Mouse (Mus musculus): ENCODE measurements around the gene Gm11562. TPM values are rescaled to one million over a fixed set of nuclear protein-coding genes. Genes with fewer than 3 reads are reported as not detected.
"Not testable (repeated sequence)": the region's sequence is repeated elsewhere in the genome, so short reads cannot be mapped to it uniquely, and the experiment has no call there.

Gm11562 gene
- polyA plus RNA-seq, 1 experiment from 2014 or later: not detected

- no peak overlapping the region for H3K4me3 ChIP-seq
- H3K9ac ChIP-seq: no peak overlapping the region
- 81% methylated on average over 2 of the region's 2 CpGs for WGBS
- H3K9me3 ChIP-seq: no peaks in the 10 kb centered on the region
- H3K4me1 ChIP-seq: no peaks in the 10 kb centered on the region
- H3K27me3 ChIP-seq (replicated peaks): no peaks in the 10 kb centered on the region
- no peaks in the 10 kb centered on the region for H3K36me3 ChIP-seq
- no peak overlapping the region for H3K4me2 ChIP-seq (replicated peaks)
- ATAC-seq (ENCODE audit: low FRiP score, low read depth): no peak
- no peak overlapping the region for H3K27ac ChIP-seq
Observed at GRCm38 (mm10) chr11:99633293-99633692, 13.1 kb upstream of the Gm11562 start.

GRCm38 (mm10) chr11:99630890-99631289 lies 10.7 kb upstream of the Gm11562 start:
- Histone ChIP-seq H3K27ac (no peak overlapping the region), H3K9ac (no peak overlapping the region), H3K4me1 (no peaks in the 10 kb centered on the region), H3K36me3 (no peaks in the 10 kb centered on the region), H3K9me3 (no peaks in the 10 kb centered on the region), H3K4me3 (no peak overlapping the region), H3K27me3 (replicated peaks) (no peaks in the 10 kb centered on the region), H3K4me2 (replicated peaks) (no peak overlapping the region)
- ATAC-seq (ENCODE audit: low FRiP score, low read depth): no peak
- 86% methylated on average over 3 of the region's 3 CpGs for WGBS

GRCm38 (mm10) chr11:99628138-99628537 lies 7.9 kb upstream of the Gm11562 start, which contains the start of gene Krtap4-1:
Gene Krtap4-1 (minus strand): TSS chr11:99628238.
- H3K4me3 ChIP-seq: no peak within 1 kb of the TSS
- no peak for ATAC-seq (ENCODE audit: low FRiP score, low read depth)
- H3K27ac ChIP-seq: no peak within 1 kb of the TSS

GRCm38 (mm10) chr11:99614796-99615363 lies 5.4 kb downstream of the Gm11562 start, which contains the start of gene Krtap2-4:
Gene Krtap2-4 (minus strand): TSS chr11:99614846.
- Histone ChIP-seq H3K27ac (no peak within 1 kb of the TSS), H3K4me2 (replicated peaks) (no peak within 1 kb of the TSS), H3K4me3 (no peak within 1 kb of the TSS), H3K9me3 (no peaks in the 10 kb centered on the region), H3K9ac (no peak within 1 kb of the TSS), H3K27me3 (replicated peaks) (no peaks in the 10 kb centered on the region), H3K4me1 (no peaks in the 10 kb centered on the region), H3K36me3 (no peaks in the 10 kb centered on the region)
- WGBS: 85% methylated on average over 3 of the region's 3 CpGs
- ATAC-seq (ENCODE audit: low FRiP score, low read depth): no peak

More at GRCm38 (mm10) chr11:99628138-99628537, 7.9 kb upstream of the Gm11562 start, which contains the start of gene Krtap4-1:
- Histone ChIP-seq H3K9me3 (no peaks in the 10 kb centered on the region), H3K27me3 (replicated peaks) (no peaks in the 10 kb centered on the region), H3K9ac (no peak within 1 kb of the TSS), H3K4me1 (no peaks in the 10 kb centered on the region), H3K4me2 (replicated peaks) (no peak within 1 kb of the TSS), H3K36me3 (no peaks in the 10 kb centered on the region)
- 88% methylated on average over 4 of the region's 4 CpGs for WGBS

- not testable (repeated sequence) for H3K9ac ChIP-seq; H3K4me2 ChIP-seq (replicated peaks); H3K4me1 ChIP-seq; ATAC-seq (ENCODE audit: low FRiP score, low read depth); H3K27ac ChIP-seq; H3K4me3 ChIP-seq; H3K36me3 ChIP-seq; H3K9me3 ChIP-seq; H3K27me3 ChIP-seq (replicated peaks)
- 73% methylated on average over 1 of the region's 2 CpGs for WGBS
Observed at GRCm38 (mm10) chr11:99610089-99610488, 10.1 kb downstream of the Gm11562 start, which contains the start of gene Gm11937. Gene Gm11937 (minus strand): TSS chr11:99610189.

GRCm38 (mm10) chr11:99609126-99609525 lies 11.1 kb downstream of the Gm11562 start:
- no peak for ATAC-seq (ENCODE audit: low FRiP score, low read depth)
- Histone ChIP-seq H3K9ac (no peak overlapping the region), H3K4me2 (replicated peaks) (no peak overlapping the region), H3K4me3 (no peak overlapping the region), H3K36me3 (no peaks in the 10 kb centered on the region), H3K4me1 (no peaks in the 10 kb centered on the region), H3K9me3 (no peaks in the 10 kb centered on the region), H3K27me3 (replicated peaks) (no peaks in the 10 kb centered on the region), H3K27ac (no peak overlapping the region)
- 69% methylated on average over 1 of the region's 1 CpGs for WGBS

GRCm38 (mm10) chr11:99603208-99603607 lies 17.0 kb downstream of the Gm11562 start, which contains the start of gene Gm11938:
Gene Gm11938 (minus strand): TSS chr11:99603308.
- not testable (repeated sequence) for H3K4me2 ChIP-seq (replicated peaks); H3K27ac ChIP-seq; ATAC-seq (ENCODE audit: low FRiP score, low read depth); H3K9ac ChIP-seq; H3K9me3 ChIP-seq; H3K27me3 ChIP-seq (replicated peaks); H3K36me3 ChIP-seq; H3K4me3 ChIP-seq; H3K4me1 ChIP-seq
- 61% methylated on average over 1 of the region's 1 CpGs for WGBS

GRCm38 (mm10) chr11:99597742-99598141 lies 22.5 kb downstream of the Gm11562 start, which contains the start of gene Krtap9-3:
Gene Krtap9-3 (minus strand): TSS chr11:99598105.
- H3K4me3 ChIP-seq; H3K9me3 ChIP-seq; ATAC-seq (ENCODE audit: low FRiP score, low read depth); H3K27ac ChIP-seq; H3K27me3 ChIP-seq (replicated peaks); H3K36me3 ChIP-seq; H3K9ac ChIP-seq; H3K4me2 ChIP-seq (replicated peaks); H3K4me1 ChIP-seq: not testable (repeated sequence)
- WGBS: 77% methylated on average over 6 of the region's 6 CpGs

- no peak for ATAC-seq (ENCODE audit: low FRiP score, low read depth)
Observed at GRCm38 (mm10) chr11:99590981-99591380, 29.3 kb downstream of the Gm11562 start, which contains the start of gene Krtap1-3. Gene Krtap1-3 (minus strand): TSS chr11:99591339.

GRCm38 (mm10) chr11:99585096-99585495 lies 35.1 kb downstream of the Gm11562 start:
- WGBS: 92% methylated on average over 7 of the region's 7 CpGs
- Histone ChIP-seq H3K27ac (no peak overlapping the region), H3K4me1 (no peaks in the 10 kb centered on the region), H3K9ac (no peak overlapping the region), H3K27me3 (replicated peaks) (no peaks in the 10 kb centered on the region), H3K9me3 (no peaks in the 10 kb centered on the region), H3K4me2 (replicated peaks) (no peak overlapping the region), H3K36me3 (no peaks in the 10 kb centered on the region), H3K4me3 (no peak overlapping the region)
- no peak for ATAC-seq (ENCODE audit: low FRiP score, low read depth)

More at GRCm38 (mm10) chr11:99590981-99591380, 29.3 kb downstream of the Gm11562 start, which contains the start of gene Krtap1-3:
- Histone ChIP-seq H3K27ac (no peak within 1 kb of the TSS), H3K36me3 (no peaks in the 10 kb centered on the region), H3K4me3 (no peak within 1 kb of the TSS), H3K27me3 (replicated peaks) (no peaks in the 10 kb centered on the region), H3K4me2 (replicated peaks) (no peak within 1 kb of the TSS), H3K9me3 (no peaks in the 10 kb centered on the region), H3K9ac (no peak within 1 kb of the TSS), H3K4me1 (no peaks in the 10 kb centered on the region)
- WGBS: 90% methylated on average over 6 of the region's 6 CpGs

- ATAC-seq (ENCODE audit: low FRiP score, low read depth): no peak
- Histone ChIP-seq H3K27ac (no peak within 1 kb of the TSS), H3K4me1 (no peaks in the 10 kb centered on the region)
Observed at GRCm38 (mm10) chr11:99583245-99583704, 37.0 kb downstream of the Gm11562 start, which contains the start of gene Krtap1-4. Gene Krtap1-4 (minus strand): TSS chr11:99583654.

GRCm38 (mm10) chr11:99581564-99581963 lies 38.7 kb downstream of the Gm11562 start:
- H3K4me2 ChIP-seq (replicated peaks): no peak overlapping the region
- no peaks in the 10 kb centered on the region for H3K9me3 ChIP-seq
- H3K27me3 ChIP-seq (replicated peaks): no peaks in the 10 kb centered on the region
- WGBS: 88% methylated on average over 6 of the region's 6 CpGs
- no peak overlapping the region for H3K27ac ChIP-seq
- no peak overlapping the region for H3K4me3 ChIP-seq
- no peak for ATAC-seq (ENCODE audit: low FRiP score, low read depth)
- H3K36me3 ChIP-seq: no peaks in the 10 kb centered on the region
- H3K4me1 ChIP-seq: no peaks in the 10 kb centered on the region
- H3K9ac ChIP-seq: no peak overlapping the region

More at GRCm38 (mm10) chr11:99583245-99583704, 37.0 kb downstream of the Gm11562 start, which contains the start of gene Krtap1-4:
- Histone ChIP-seq H3K9me3 (no peaks in the 10 kb centered on the region), H3K9ac (no peak within 1 kb of the TSS), H3K36me3 (no peaks in the 10 kb centered on the region), H3K4me3 (no peak within 1 kb of the TSS), H3K4me2 (replicated peaks) (no peak within 1 kb of the TSS), H3K27me3 (replicated peaks) (no peaks in the 10 kb centered on the region)
- WGBS: 69% methylated on average over 5 of the region's 5 CpGs
